Mouse (Mus musculus): ENCODE measurements around the gene Slc25a21.

DNA sequence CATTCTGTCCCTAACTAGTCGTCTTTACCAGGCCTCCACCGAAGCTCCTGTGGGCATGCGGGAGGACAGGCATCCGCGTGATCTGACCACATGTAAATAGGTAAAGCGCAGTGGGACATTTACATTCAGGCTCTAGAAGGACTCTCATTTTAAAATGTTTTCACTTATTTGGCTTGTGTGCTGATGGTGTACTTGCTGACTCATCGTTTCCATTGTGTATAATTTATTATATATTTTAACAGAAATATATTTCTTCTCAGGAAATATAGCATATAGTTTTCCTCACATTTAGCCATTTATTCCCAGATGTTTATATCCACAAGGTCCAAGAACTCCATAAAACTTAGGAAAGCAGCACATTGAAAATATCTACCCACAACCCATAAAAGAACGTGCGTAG lies 526.5 kb downstream of the Slc25a21 start:
- TF ChIP-seq CTCF (IDR thresholded peaks at IDR 0.05; ENCODE audit: control insufficient read depth, insufficient read depth, insufficient read length) (no peak), MYOG (IDR thresholded peaks at IDR 0.05; ENCODE audit: control insufficient read depth, extremely low read depth, insufficient read length) (no peak)

Measured in C2C12 (cell line).